Mouse (Mus musculus) lung, embryonic 16.5 days (tissue): ENCODE data around the gene Hdlbp. TPM values are rescaled to one million over a fixed set of nuclear protein-coding genes. Genes with fewer than 3 reads are reported as not detected.

ENCODE experiments used
- polyA plus RNA-seq: library from polyadenylated mRNA; unstranded; fragments of >200 nt; fragmentation: Nextera tagmentation; extraction: Ambion mirVana; gene quantifications from 2 replicates; pipeline ENCODE4 v1.2.1, GENCODE M21; 2015

Gene Hdlbp
- polyA plus RNA-seq, 1 experiment from 2014 or later: 172 TPM

Other genes with a start within 250 kb of the Hdlbp start
- 20.2 and 22.6 TPM in 2 replicates for gene Sned1, start 243.0 kb downstream of the Hdlbp start, polyA plus RNA-seq
- gene Mterf4, start 172.9 kb downstream of the Hdlbp start, polyA plus RNA-seq: 34.2 and 36.4 TPM in 2 replicates
- gene Ppp1r7, start 136.0 kb downstream of the Hdlbp start, polyA plus RNA-seq: 61.8 and 71.4 TPM in 2 replicates
- gene Pask, start 135.3 kb downstream of the Hdlbp start, polyA plus RNA-seq: 14.7 and 15.2 TPM in 2 replicates
- 0.14 and 0.19 TPM in 2 replicates for gene Ano7, start 104.9 kb downstream of the Hdlbp start, polyA plus RNA-seq
- 4.2 and 6.2 TPM in 2 replicates for gene Farp2, start 33.3 kb upstream of the Hdlbp start, polyA plus RNA-seq
- gene Stk25, start 179.8 kb upstream of the Hdlbp start, polyA plus RNA-seq: 176 and 183 TPM in 2 replicates
- gene Bok, start 206.8 kb upstream of the Hdlbp start, polyA plus RNA-seq: 65.9 and 68.1 TPM in 2 replicates